Mouse (Mus musculus) frontal cortex, postnatal 14 days (tissue): ENCODE measurements at regions not wholly inside any gene's neighbourhood (a gene's known extent, or its start where the extent isn't known, plus 50 kb on each side); places are given as distances from the start of the nearest gene placed in this dataset.
A peak's percentile ranks its signal among the peaks of the same experiment; 100 is the strongest.

Experiments
- DNase-seq, 2 experiments: peaks; one replicate each; pipeline ENCODE4 v3.0.0; 2022; ENCODE audit warnings: low spot score in 2 of 2

GRCm38 (mm10) chr1:52553871-52554270 lies 53.4 kb upstream of the Nab1 start:
- no peak for DNase-seq

GRCm38 (mm10) chr1:52565812-52566211 lies 64.7 kb upstream of the Nemp2 start:
- DNase-seq: no peak

- DNase-seq: no peak
Measured at GRCm38 (mm10) chr1:52571674-52572073, 58.8 kb upstream of the Nemp2 start.

GRCm38 (mm10) chr1:52578298-52579056 lies 52.0 kb upstream of the Nemp2 start:
- DNase-seq: peak; percentile 16 to 27

DNA sequence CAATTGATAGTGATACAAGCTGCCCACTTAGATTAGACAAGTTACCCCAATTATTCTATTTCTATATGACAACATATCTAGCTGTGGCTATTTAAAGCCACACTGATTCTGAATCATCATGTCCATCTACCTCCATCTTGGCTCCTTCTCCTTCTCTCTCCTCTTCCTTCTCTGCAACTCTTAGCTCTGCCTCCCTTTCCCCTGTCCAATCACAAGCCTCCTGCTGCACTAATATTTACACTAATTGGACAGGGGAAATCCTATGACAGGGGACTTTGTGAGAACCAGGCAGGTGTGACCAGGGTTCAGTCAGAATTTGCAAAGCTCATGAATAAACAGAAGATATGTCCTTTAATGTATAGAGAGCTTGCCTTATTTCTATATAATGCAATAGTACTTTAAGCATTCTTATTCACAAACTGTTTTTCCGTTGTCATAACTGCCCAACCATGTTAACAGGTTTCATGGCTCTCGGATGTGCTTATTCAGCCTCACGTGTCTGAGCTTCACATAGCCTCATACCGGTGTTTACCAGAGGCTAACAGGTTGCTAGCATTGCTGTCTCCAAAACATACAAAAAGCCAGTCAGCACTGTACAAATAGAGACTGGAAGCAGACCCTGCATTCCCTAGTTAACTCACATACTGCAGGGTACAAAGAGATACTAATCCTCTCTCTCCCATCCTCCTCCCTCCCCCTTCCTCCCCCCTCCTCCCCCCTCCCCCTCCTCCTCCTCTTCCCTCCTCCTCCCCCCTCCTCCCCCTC lies 50.2 kb upstream of the Nemp2 start:
- no peak for DNase-seq
